In the genomic region with DNA sequence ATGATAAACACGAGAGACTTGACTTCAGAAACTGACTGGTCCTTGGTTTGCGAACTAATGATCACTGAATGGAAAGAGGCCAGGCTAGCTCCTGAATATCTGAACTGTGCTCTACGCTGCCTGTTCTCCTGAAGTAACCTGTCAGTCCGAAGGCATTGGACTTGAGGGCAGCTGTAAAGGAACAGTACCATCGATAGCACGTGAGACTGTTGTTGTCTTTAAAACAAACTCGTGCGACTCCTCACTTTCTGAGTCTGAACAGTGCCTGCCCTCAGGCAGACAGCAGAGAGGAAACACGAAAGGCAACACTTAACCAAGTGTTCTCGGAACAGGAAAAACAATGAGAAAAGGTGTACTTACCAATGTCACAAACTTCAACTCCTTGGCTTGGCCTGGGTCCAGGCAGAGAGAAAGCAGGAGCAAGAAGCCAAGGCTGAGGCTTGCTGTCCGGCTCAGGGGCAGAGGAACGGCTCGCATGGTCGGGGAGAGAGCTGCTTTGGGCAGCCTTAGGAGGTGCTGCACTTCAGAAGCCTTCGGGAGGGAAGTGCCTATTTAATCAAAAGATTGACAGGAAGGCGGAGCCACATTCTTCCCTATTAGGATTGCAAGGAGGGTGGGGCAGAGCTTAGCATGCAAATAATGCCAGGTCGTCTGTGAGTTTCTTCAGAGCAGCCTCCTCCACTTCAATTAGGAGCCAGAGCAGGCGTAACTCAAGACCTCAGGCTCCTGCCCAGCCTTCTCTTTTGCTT, we compare ENCODE assay signal across 8 mouse cellular contexts. TPM values are rescaled to one million over a fixed set of nuclear protein-coding genes. Genes with fewer than 3 reads are reported as not detected.
DNase-seq lines count a peak whose midpoint lies in the region; ATAC-seq and TF ChIP-seq lines count a peak whose summit lies in the region.

A gene (minus strand): TSS at position 566 of the 749 bp plus-strand sequence.

- peak; percentile 86 for ATAC-seq in embryonic facial prominence, embryonic 14.5 days (ENCODE audit: low read depth)
- no peak for ATAC-seq in hindbrain, embryonic 15.5 days (ENCODE audit: low FRiP score, low read depth)
- no peak for ATAC-seq in midbrain, postnatal 0 days (ENCODE audit: low FRiP score)
- peak; percentile 90 for ATAC-seq in stomach, postnatal 0 days (ENCODE audit: low FRiP score, low TSS enrichment)

- no peak for TF ChIP-seq CTCF in liver, adult 2 months (IDR thresholded peaks at IDR 0.05; ENCODE audit: low read depth, low read length)
- TF ChIP-seq CTCF in midbrain, postnatal 0 days (IDR thresholded peaks at IDR 0.05) = no peak
- no peak for TF ChIP-seq CTCF in stomach, postnatal 0 days (IDR thresholded peaks at IDR 0.05; ENCODE audit: low read depth)

- H3K79me2 ChIP-seq in liver, adult 2 months (ENCODE audit: control insufficient read depth, insufficient read depth, low read length) = no peaks in the 10 kb centered on the region

- H3K9ac ChIP-seq in embryonic facial prominence, embryonic 14.5 days (ENCODE audit: low read depth, low read length) = peak within 1 kb of the TSS; percentile 48
- H3K9ac ChIP-seq in hindbrain, embryonic 15.5 days = no peak within 1 kb of the TSS
- H3K9ac ChIP-seq in liver, adult 2 months (ENCODE audit: low read depth, low read length) = peak within 1 kb of the TSS; percentile 3; the same call in 1 of the 2 replicates
- no peak within 1 kb of the TSS for H3K9ac ChIP-seq in midbrain, postnatal 0 days (replicated peaks; ENCODE audit: low read length, poor library complexity, severe bottlenecking)
- peak within 1 kb of the TSS; percentile 47 for H3K9ac ChIP-seq in stomach, postnatal 0 days (ENCODE audit: low read length)

- peak within 1 kb of the TSS; percentile 22 for H3K4me3 ChIP-seq in embryonic facial prominence, embryonic 14.5 days (ENCODE audit: low read depth, low read length)
- H3K4me3 ChIP-seq in hindbrain, embryonic 15.5 days = peak within 1 kb of the TSS; percentile 11; the same call in 1 of the 2 replicates
- peak within 1 kb of the TSS; percentile 38 for H3K4me3 ChIP-seq in liver, adult 2 months (ENCODE audit: insufficient read depth, low read depth, low read length)
- no peak within 1 kb of the TSS; the same call in 1 of the 2 replicates for H3K4me3 ChIP-seq in midbrain, postnatal 0 days (ENCODE audit: low read depth, low read length)
- H3K4me3 ChIP-seq in stomach, postnatal 0 days (ENCODE audit: low read depth, low read length) = peak within 1 kb of the TSS; percentile 37

- H3K4me1 ChIP-seq in embryonic facial prominence, embryonic 14.5 days (ENCODE audit: control insufficient read depth, insufficient read depth, low read length) = no peaks in the 10 kb centered on the region
- peaks cover 9% of the 10 kb centered on the region for H3K4me1 ChIP-seq in hindbrain, embryonic 15.5 days (replicated peaks)
- no peaks in the 10 kb centered on the region for H3K4me1 ChIP-seq in liver, adult 2 months (ENCODE audit: control insufficient read depth, insufficient read depth, low read length)
- H3K4me1 ChIP-seq in midbrain, postnatal 0 days (ENCODE audit: insufficient read depth, low read length) = peaks cover 5% of the 10 kb centered on the region; the same call in 1 of the 2 replicates
- no peaks in the 10 kb centered on the region for H3K4me1 ChIP-seq in stomach, postnatal 0 days (replicated peaks; ENCODE audit: control insufficient read depth, insufficient read depth)

- H3K27ac ChIP-seq in embryonic facial prominence, embryonic 14.5 days (replicated peaks; ENCODE audit: low read depth, low read length) = 0 out of 2 replicates have a peak within 1 kb of the TSS, but pooled peaks have one; percentile 18
- H3K27ac ChIP-seq in hindbrain, embryonic 15.5 days (replicated peaks) = no peak within 1 kb of the TSS
- H3K27ac ChIP-seq in liver, adult 2 months (replicated peaks; ENCODE audit: insufficient read depth, low read depth, low read length) = no peak within 1 kb of the TSS
- H3K27ac ChIP-seq in midbrain, postnatal 0 days (ENCODE audit: low read depth, low read length) = no peak within 1 kb of the TSS
- peak within 1 kb of the TSS; percentile 78 for H3K27ac ChIP-seq in stomach, postnatal 0 days (replicated peaks)

- intact Hi-C loops in left cerebral cortex, postnatal 4 days (cut with DNase I) = no loop called here
- intact Hi-C loops in left cerebral cortex, postnatal 25 days (cut with DNase I) = no loop called here

- H3K9me3 ChIP-seq in embryonic facial prominence, embryonic 14.5 days (ENCODE audit: control insufficient read depth, low read length) = no peaks in the 10 kb centered on the region
- no peaks in the 10 kb centered on the region for H3K9me3 ChIP-seq in hindbrain, embryonic 15.5 days
- no peaks in the 10 kb centered on the region for H3K9me3 ChIP-seq in midbrain, postnatal 0 days (ENCODE audit: low read length)
- H3K9me3 ChIP-seq in stomach, postnatal 0 days (ENCODE audit: control insufficient read depth, low read length) = no peaks in the 10 kb centered on the region

- DNase-seq in left cerebral cortex, postnatal 4 days = peak; percentile 26
- no peak for DNase-seq in left cerebral cortex, postnatal 25 days (ENCODE audit: low spot score in 2 of 2)
- peak; percentile 89 for DNase-seq in embryonic facial prominence, embryonic 14.5 days (ENCODE audit: low spot score)
- peak; percentile 76 for DNase-seq in liver, adult 2 months (ENCODE audit: extremely low read depth, low read depth, low spot score)
- no peak for DNase-seq in midbrain, postnatal 0 days (ENCODE audit: low spot score)
- DNase-seq in stomach, postnatal 0 days (ENCODE audit: low spot score) = peak; percentile 68
- DNase-seq in layer of hippocampus, postnatal 36 days = no peak

- no peaks in the 10 kb centered on the region for H3K36me3 ChIP-seq in embryonic facial prominence, embryonic 14.5 days (ENCODE audit: control insufficient read depth, insufficient read depth, low read length)
- H3K36me3 ChIP-seq in hindbrain, embryonic 15.5 days = no peaks in the 10 kb centered on the region
- H3K36me3 ChIP-seq in liver, adult 2 months (ENCODE audit: control insufficient read depth, insufficient read depth, low read length) = no peaks in the 10 kb centered on the region
- H3K36me3 ChIP-seq in midbrain, postnatal 0 days (ENCODE audit: insufficient read depth, low read length) = no peaks in the 10 kb centered on the region
- H3K36me3 ChIP-seq in stomach, postnatal 0 days (ENCODE audit: control insufficient read depth, insufficient read depth, low read length) = no peaks in the 10 kb centered on the region

- no peak for TF ChIP-seq POLR2A in liver, adult 2 months (IDR thresholded peaks at IDR 0.05; ENCODE audit: extremely low read depth, insufficient read depth, low read length)

- no peak for TF ChIP-seq EP300 in stomach, postnatal 0 days (optimal IDR thresholded peaks at IDR 0.05)

- H3K4me2 ChIP-seq in embryonic facial prominence, embryonic 14.5 days (ENCODE audit: low read depth, low read length) = peak within 1 kb of the TSS; percentile 52
- H3K4me2 ChIP-seq in hindbrain, embryonic 15.5 days = peak within 1 kb of the TSS; percentile 48
- peak within 1 kb of the TSS; percentile 36 for H3K4me2 ChIP-seq in midbrain, postnatal 0 days (ENCODE audit: low read depth, low read length, poor library complexity, severe bottlenecking)
- peak within 1 kb of the TSS; percentile 57 for H3K4me2 ChIP-seq in stomach, postnatal 0 days (replicated peaks; ENCODE audit: low read depth)

- 16% methylated on average over 18 of the region's 18 CpGs for WGBS in embryonic facial prominence, embryonic 14.5 days
- WGBS in hindbrain, embryonic 15.5 days = 26% methylated on average over 18 of the region's 18 CpGs
- WGBS in liver, adult 2 months = 27% methylated on average over 18 of the region's 18 CpGs
- 25% methylated on average over 18 of the region's 18 CpGs for WGBS in midbrain, postnatal 0 days
- WGBS in stomach, postnatal 0 days = 13% methylated on average over 18 of the region's 18 CpGs

- no peaks in the 10 kb centered on the region for H3K27me3 ChIP-seq in embryonic facial prominence, embryonic 14.5 days (replicated peaks; ENCODE audit: control insufficient read depth, insufficient read depth, low read length)
- H3K27me3 ChIP-seq in hindbrain, embryonic 15.5 days = no peaks in the 10 kb centered on the region
- H3K27me3 ChIP-seq in liver, adult 2 months (ENCODE audit: control insufficient read depth, insufficient read depth, low read length) = no peaks in the 10 kb centered on the region
- no peaks in the 10 kb centered on the region for H3K27me3 ChIP-seq in midbrain, postnatal 0 days (ENCODE audit: insufficient read depth, low read length)
- no peaks in the 10 kb centered on the region for H3K27me3 ChIP-seq in stomach, postnatal 0 days (ENCODE audit: control insufficient read depth, insufficient read depth, low read length)

RNA-seq across cellular contexts. Expression of the gene that starts here (rescaled TPM):
- total RNA-seq in left cerebral cortex, postnatal 4 days (2021) = under 1 TPM; 0.64 to 0.70 TPM
- under 1 TPM; 0.14 to 0.16 TPM for total RNA-seq in left cerebral cortex, postnatal 25 days (2021)
- 2.3 and 2.4 TPM in 2 replicates for polyA plus RNA-seq in embryonic facial prominence, embryonic 14.5 days (2014; fragmentation: Nextera tagmentation; extraction: Ambion mirVana)
- polyA plus RNA-seq in hindbrain, embryonic 15.5 days (2015; fragmentation: Nextera tagmentation; extraction: Ambion mirVana) = 0.18 and 0.43 TPM in 2 replicates
- total RNA-seq in liver, adult 2 months (2014; rRNA removed) = 1.7 and 3.0 TPM in 2 replicates
- 3.4 and 4.5 TPM in 2 replicates for polyA plus RNA-seq in liver, adult 2 months (2012; rRNA removed)
- 1.3 and 2.4 TPM in 2 replicates for total RNA-seq in midbrain, postnatal 0 days (2014; rRNA removed)
- polyA plus RNA-seq in midbrain, postnatal 0 days (2015; fragmentation: Nextera tagmentation; extraction: Ambion mirVana) = 0.53 TPM in 2 replicates
- polyA plus RNA-seq in stomach, postnatal 0 days (2015; fragmentation: Nextera tagmentation; extraction: Ambion mirVana) = 9.8 and 10.8 TPM in 2 replicates
- not detected for total RNA-seq in layer of hippocampus, postnatal 36 days (2021)

Comparison
In these comparisons a context has a peak if more than half of its experiments do, and no peak if none do; other contexts are left out.
1. Peak in DNase-seq in left cerebral cortex, postnatal 4 days; RNA of the gene not detected or under 1 TPM.
2. DNase-seq: peak in embryonic facial prominence, embryonic 14.5 days (single experiment), liver, adult 2 months (single experiment) and stomach, postnatal 0 days (single experiment); none in left cerebral cortex, postnatal 25 days (0 of 2), midbrain, postnatal 0 days (single experiment) and layer of hippocampus, postnatal 36 days (0 of 2).
3. ATAC-seq: peak in embryonic facial prominence, embryonic 14.5 days (single experiment) and stomach, postnatal 0 days (single experiment); none in hindbrain, embryonic 15.5 days (single experiment) and midbrain, postnatal 0 days (single experiment).
4. H3K27ac ChIP-seq: peak in embryonic facial prominence, embryonic 14.5 days (single experiment) and stomach, postnatal 0 days (single experiment); none in hindbrain, embryonic 15.5 days (single experiment), liver, adult 2 months (single experiment) and midbrain, postnatal 0 days (single experiment).
5. H3K9ac ChIP-seq: peak in embryonic facial prominence, embryonic 14.5 days (single experiment), liver, adult 2 months (single experiment) and stomach, postnatal 0 days (single experiment); none in hindbrain, embryonic 15.5 days (single experiment) and midbrain, postnatal 0 days (single experiment).
6. Peak in every context shown above with its lines, with median percentiles within 50 percentile points of each other: H3K4me2 ChIP-seq.